Mouse (Mus musculus): ENCODE results near the gene Acbd6.

DNA sequence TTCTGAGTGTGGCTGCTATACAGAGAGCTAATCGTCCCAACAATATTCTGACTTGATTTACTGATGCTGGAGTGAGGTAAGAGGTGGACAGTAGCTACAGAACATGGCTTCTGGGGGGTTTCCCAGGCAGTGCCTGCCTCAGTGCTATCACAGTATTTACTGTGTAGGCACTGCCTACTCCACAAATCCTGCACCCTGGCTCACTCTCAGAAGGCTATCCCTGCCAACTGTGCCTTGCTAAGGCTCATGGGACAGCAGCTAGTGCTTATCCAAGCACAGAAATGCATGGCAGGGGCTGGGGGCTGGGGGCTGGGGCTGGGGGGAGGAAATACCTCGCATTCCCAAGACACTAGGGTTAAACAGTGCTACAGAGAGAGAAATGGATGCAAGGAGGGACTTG, 155.4 kb downstream of the Acbd6 start:
- TF ChIP-seq CTCF (IDR thresholded peaks at IDR 0.05; ENCODE audit: extremely low read depth, insufficient read depth, low read length), result no peak
- TF ChIP-seq POLR2A (IDR thresholded peaks at IDR 0.05; ENCODE audit: extremely low read depth, insufficient read depth, low read length), result no peak
